Mouse (Mus musculus) heart, adult 9 months (tissue): ENCODE results near the gene Pnkd.
A peak's percentile ranks its signal among the peaks of the same experiment; 100 is the strongest.
"Not testable (repeated sequence)": the region's sequence is repeated elsewhere in the genome, so short reads cannot be mapped to it uniquely, and the experiment has no call there.

Experiments used
- DNase-seq, 2 experiments: peaks; one replicate each; pipeline ENCODE4 v3.0.0; 2022; ENCODE audit warnings: low spot score in 2 of 2

Pnkd gene

GRCm38 (mm10) chr1:74278988-74279387, 5.7 kb upstream of the Pnkd start:
- no peak for DNase-seq

GRCm38 (mm10) chr1:74280591-74281325, 4.0 kb upstream of the Pnkd start:
- DNase-seq = no peak

GRCm38 (mm10) chr1:74281372-74281771, 3.4 kb upstream of the Pnkd start:
- DNase-seq = no peak

GRCm38 (mm10) chr1:74281886-74282285, 2.8 kb upstream of the Pnkd start:
- no peak for DNase-seq

- DNase-seq = no peak
These were observed 1.7 kb upstream of the Pnkd start for GRCm38 (mm10) chr1:74282896-74283625.

- DNase-seq = peak in 1 of 2 experiments; percentile 62
These were observed 855 bp upstream of the Pnkd start for GRCm38 (mm10) chr1:74283686-74284463.

DNA sequence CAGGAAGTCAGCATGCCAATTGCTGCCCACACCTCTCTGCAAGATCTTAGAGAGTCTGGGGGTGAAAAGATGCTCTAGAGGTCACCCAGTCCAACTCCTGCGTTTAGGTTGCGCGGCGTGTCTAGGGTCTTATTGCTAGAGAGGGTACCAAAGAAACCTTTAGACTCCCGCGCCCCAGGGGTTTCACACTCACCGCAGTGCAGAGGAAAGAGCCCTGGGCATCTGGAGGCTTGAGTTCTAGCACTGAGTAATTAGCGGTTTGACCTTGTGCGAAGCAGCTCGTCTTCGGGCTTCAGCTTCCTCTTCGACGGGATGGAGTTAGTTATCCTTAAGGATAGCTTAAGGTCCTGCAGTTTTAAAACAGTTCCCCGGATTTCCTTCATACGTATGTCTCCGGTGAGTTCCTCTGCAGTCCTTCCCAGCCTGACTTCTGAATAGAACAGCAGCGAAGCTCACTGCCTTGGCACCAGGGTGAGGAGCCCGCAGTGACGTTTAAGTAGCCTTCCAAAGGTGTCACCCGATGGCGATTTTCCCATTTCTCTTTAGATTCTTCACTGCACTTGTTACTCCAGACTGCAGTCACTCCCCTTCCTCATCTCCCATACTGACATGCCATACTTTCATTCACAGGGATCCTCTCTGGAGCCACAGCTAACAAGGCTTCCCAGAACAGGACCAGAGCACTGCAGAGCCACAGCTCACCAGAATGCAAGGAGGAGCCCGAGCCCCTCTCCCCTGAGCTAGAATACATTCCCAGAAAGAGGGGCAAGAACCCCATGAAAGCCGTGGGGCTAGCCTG, 681 bp downstream of the Pnkd start:
- no peak for DNase-seq

GRCm38 (mm10) chr1:74286869-74287607, 2.3 kb downstream of the Pnkd start:
- not testable (repeated sequence) for DNase-seq

GRCm38 (mm10) chr1:74288327-74288726, 3.6 kb downstream of the Pnkd start:
- no peak for DNase-seq

DNA sequence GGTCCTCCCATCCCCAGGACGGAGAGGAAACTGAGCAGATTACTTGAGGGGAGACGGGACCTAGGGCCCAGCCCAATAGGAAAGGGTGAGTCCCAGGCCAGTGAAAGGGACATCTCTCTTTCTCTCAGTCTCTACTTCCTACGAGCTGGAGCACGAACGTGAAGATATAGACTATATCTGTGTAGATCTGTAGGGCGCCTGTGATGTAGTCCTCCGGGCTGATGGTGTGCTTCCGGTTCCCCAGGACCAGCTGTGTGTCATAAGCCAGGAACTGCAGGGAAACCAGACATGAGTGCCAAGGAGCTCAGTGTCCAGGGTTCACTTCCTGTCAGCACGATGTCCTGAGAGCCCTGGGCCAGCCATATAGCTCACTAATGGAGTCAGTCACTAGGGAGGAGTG, 4.5 kb downstream of the Pnkd start:
- no peak for DNase-seq

- DNase-seq = no peak
These were observed 5.0 kb downstream of the Pnkd start for GRCm38 (mm10) chr1:74289740-74290139.

GRCm38 (mm10) chr1:74290141-74290540, 5.4 kb downstream of the Pnkd start:
- DNase-seq = no peak

DNA sequence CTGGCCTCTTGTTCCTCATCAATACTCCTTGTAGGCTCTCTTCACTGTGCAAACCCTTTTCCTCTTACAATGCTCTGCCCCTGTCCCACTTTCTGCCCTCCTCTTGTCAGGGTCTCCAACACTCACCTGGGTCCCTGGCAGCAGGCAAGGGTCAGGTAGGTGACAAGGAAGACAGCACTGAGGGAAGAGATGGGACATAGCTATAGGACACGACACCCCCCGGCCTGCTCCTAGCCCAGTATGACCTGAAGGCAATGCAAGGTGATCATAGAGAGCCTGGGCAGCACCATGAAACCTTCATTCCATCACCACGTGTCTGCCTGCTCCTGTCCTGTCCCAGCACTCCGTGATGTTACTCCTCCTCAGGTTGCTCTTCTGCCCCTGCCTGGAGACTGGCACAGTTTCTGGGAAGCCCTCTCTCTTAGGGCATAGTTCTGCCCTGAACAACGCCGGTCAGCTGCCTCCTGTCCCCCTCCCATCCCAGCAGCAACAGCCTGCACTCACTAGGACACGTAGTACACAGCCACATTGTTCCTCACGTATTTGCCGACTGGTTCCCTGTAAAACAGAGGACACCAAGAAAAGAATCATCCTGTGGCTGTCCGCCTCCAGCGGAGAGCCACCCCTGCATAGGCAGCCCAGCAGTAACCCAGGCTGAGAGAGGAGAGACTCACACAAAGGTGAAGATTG, 7.7 kb downstream of the Pnkd start:
- DNase-seq = no peak

DNA sequence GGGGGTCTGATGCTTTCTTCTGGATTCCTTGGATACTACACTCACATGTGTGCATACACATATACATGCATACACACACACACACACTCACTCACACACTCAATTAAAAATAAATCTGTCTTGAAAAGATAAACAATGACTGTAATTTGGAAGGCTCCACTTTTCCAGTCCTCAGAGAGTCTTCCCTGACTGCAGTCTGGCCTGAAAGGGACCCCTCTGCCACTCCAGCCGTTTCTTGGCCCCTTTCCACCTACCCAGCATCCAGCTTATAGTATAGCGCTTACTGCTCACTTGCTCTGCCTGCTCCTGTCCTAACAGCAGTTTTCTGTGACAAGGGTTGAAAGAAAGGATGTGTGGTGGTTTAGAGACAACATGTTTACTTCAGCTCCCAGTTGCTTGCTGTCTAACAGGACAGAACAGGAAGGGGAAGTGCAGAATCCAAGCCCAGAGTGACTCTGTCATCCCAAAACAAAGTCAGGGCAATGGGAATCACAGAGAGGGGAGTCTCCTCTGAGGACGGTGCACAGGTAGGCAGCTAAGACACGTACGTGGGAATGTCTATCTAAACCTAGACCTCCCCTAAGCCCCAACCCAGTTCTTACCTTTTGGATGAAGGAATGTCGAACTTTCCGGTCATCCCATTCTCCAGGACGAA, 8.7 kb downstream of the Pnkd start:
- DNase-seq = no peak

- DNase-seq = no peak
These were observed 9.4 kb downstream of the Pnkd start for GRCm38 (mm10) chr1:74294090-74294643.

- no peak for DNase-seq
These were observed 10.2 kb downstream of the Pnkd start for GRCm38 (mm10) chr1:74294733-74295455.

DNA sequence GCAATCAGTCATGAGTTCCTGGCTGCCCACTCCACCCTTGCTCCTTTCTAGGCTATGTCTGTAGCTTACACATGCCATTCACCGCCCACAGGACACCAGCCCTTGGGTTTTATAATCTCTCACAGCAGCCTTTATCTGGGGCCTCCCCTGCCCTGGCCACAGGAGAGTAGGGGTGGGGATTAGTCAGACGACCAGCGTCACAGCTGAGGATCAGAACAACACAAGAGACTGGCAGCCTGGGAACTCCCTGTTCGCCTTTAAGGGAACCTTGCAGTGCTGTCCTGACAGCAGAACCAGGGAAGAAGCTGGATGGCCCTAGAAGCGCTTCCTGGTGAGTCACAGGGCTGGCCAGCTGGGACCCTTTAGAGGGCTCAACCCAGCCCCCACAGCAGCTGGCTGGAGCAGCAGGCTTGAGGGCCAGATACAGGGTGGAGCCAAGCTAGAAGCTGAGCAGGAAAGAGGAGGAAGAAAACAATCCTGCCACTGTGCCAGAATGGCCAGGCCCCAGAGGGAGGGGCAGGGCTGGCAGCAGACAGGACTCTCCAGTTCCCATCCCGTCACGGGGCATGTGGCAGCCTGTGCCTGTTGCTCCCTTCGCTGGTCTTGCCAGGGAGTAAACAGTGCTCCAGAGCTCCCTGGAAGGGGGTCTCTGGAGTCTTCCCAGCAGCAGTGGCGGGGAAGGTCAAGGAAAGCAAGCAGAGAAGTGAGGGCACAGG, 10.9 kb downstream of the Pnkd start:
- DNase-seq = peak; percentile 96

DNA sequence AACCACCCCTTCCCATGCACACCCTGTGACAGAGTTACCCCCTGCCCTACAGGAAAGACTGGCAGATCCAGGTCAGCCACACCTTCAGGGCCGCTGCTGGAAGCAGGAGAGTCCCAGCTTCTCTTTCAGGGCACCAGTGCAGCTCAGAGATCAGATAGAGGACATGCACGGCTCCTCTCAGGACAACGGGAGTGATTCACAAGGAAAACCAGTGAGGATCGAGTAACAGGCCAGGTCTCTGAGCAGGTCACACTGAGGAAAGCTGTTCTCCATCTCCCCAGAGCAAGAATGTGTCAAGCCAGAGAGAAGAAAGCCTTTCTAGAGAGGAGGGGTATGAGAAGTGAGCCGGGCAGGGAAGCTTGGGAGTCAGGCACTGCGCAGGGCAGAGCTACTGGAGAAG, 11.7 kb downstream of the Pnkd start:
- DNase-seq = no peak
